Mouse (Mus musculus) kidney, adult 2 months (tissue): ENCODE measurements around the gene Panx3.

Source experiments
- CTCF ChIP-seq: fragments of 200-500 bp; conservative IDR thresholded peaks from 2 replicates; pipeline ENCODE4 v1.5.1; 2011; ENCODE audit warnings: low read depth, mild to moderate bottlenecking, control low read depth, low read length, moderate library complexity, mixed read lengths; ENCODE audit not compliant: insufficient read depth, insufficient read length
- POLR2A ChIP-seq: fragments of 200-500 bp; IDR thresholded peaks from one replicate; pipeline ENCODE4 v1.6.1; 2011; ENCODE audit warnings: low read depth, low read length, control low read depth

- no peak for TF ChIP-seq CTCF
- TF ChIP-seq POLR2A = no peak
Observed at GRCm38 (mm10) chr9:37687288-37687940, 18.4 kb upstream of the Panx3 start.
